Mouse (Mus musculus): ENCODE data around the gene Gm11627. TPM values are rescaled to one million over a fixed set of nuclear protein-coding genes. Genes with fewer than 3 reads are reported as not detected.

Gene Gm11627
- total RNA-seq, 2 experiments from 2014 or later: not detected

DNA sequence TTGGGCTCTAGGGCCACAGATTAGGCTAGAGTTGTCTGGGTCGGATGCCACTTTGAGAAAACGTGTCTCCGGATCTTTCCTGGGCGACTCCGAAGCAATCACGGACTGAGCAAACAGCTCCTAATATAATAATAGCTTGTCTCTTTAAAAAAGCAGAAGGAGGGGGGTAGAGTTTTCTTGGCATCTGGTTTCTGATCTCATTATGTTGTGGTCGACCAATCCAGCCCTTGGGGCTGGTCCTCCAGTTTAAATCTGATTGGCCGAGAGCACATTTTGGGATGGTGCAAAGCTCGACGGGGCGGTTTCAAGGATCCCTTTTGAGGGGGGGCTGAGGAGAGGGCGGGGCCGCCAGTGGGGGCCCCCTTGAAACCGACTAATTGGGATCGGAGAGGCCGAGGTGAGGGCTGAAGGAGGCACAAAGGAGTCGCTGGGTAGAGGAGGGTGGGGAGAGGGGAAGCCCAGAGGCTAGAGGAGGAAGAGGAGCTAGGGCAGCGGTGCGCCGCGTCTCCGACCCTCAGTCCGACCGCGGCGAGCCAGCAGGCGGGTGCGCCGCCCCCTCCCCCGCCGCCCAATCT is 24.8 kb upstream of the Gm11627 start, which contains the start of gene Fzd2:
Fzd2 (plus strand) TSS at position 387 of the 575 bp plus-strand sequence.
- ATAC-seq (replicated peaks; ENCODE audit: low FRiP score, low TSS enrichment, poor library complexity, severe bottlenecking): 0 out of 2 replicates have a peak, but pooled peaks have one; percentile 24

DNA sequence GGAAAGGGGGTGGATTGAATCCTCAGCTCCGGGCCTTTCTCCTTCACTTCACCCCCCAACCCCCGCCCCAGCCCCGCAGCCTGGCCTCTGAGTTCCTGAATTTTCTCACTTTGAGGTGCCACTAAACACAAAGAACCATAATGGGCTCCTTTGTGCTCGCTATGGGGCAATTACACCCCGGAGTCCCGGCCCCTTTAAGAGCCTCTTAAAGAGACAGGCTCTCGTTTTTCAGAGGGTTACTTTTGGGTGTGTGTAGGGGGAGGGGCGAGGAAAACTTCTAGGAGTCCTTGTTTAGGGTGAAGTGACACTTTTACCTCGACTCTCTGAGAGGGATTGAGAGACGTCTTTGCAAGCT is 24.2 kb upstream of the Gm11627 start:
- no peak for ATAC-seq (replicated peaks; ENCODE audit: low FRiP score, low TSS enrichment, poor library complexity, severe bottlenecking)

DNA sequence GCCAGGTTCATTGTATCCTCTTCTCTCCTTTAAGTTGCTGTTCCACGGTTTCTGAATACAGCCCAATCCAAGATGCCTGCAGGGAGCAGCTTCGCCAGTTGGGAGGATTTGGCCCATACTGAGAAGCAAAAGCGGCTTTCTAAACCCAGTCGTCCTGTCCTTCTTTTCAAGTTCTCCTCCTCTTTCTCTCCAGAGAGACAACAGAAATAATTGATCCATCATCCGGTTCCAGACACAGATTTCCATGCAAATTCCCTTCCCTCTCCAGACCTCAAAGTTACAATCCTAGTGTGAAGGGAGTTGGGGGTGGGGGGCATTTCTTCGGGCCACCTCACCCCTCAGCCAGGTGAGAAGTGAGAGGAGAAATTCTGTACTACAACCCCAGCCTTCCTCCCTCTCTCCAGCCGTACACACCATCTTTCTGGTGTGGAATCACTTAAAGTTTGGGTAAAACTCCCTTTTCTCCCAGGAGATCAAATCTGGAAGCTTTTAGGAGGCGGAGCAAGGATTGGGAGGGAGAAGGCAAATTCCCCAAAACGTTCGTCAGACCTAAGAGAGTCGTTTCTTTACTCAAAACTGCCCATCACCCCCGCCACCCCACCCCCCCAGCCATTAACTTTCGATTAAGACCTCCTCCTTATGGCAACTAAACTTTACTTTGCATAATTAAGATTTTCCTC is 23.7 kb upstream of the Gm11627 start:
- ATAC-seq (replicated peaks; ENCODE audit: low FRiP score, low TSS enrichment, poor library complexity, severe bottlenecking): no peak

DNA sequence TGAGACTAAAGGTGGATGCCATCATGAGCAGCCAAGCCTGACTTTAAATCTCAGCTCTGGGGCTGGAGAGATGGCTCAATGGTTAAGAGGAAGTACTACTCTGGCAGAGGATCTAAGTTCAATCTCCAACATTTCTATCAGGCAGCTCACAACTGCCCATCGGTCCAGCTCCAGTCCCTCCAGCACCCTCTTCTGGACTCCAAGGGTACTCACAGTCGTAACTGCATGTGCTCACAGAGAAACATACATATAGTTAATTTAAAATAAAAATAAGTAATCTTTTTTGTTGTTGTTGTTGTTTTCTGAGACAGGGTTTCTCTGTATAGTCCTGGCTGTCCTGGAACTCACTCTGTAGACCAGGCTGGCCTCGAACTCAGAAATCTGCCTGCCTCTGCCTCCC is 20.7 kb upstream of the Gm11627 start:
- no peak for ATAC-seq (replicated peaks; ENCODE audit: low FRiP score, low TSS enrichment, poor library complexity, severe bottlenecking)

DNA sequence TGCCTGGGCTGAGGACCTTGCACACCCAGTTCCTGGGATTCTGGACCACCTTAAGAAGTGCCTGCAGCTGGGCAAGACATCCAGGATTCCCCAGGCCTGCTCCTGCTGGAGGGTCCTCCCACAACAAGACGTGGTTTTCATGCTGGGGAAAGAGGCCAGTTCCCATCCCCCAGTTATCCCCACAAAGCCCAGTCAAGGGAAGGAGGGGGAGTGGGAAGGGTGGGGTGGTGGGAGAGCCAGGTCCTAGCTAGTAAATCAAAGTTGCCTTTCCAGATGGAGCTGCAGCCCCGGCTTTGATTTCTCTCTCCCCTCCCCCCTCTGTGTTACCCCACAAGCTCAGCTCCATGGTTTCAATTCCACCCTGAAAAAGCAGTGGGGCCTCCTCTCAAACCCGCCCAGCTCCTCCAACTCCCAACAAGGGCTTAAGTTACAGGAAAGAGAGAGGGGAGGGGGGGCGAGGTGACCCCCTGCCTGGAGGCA is 16.1 kb upstream of the Gm11627 start:
- ATAC-seq (replicated peaks; ENCODE audit: low FRiP score, low TSS enrichment, poor library complexity, severe bottlenecking): no peak

DNA sequence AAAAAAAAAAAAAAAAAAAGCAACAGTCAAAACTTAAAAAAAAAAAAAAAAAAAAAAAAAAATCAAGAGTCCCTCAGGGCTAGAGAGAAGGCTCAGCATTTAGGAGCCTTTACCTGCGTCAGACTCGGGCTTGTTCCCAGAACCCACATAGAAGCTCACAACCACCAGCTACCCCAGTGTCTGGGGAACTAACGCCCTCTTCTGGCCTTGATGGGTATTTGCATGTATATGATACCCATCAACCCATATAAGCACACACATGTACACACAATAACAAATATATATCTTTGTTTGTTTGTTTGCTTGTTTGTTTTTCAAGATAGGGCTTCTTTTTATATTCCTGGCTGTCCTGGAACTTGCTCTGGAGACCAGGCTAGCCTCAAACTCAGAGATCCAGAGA is 8.3 kb upstream of the Gm11627 start:
- ATAC-seq (replicated peaks; ENCODE audit: low FRiP score, low TSS enrichment, poor library complexity, severe bottlenecking): no peak

DNA sequence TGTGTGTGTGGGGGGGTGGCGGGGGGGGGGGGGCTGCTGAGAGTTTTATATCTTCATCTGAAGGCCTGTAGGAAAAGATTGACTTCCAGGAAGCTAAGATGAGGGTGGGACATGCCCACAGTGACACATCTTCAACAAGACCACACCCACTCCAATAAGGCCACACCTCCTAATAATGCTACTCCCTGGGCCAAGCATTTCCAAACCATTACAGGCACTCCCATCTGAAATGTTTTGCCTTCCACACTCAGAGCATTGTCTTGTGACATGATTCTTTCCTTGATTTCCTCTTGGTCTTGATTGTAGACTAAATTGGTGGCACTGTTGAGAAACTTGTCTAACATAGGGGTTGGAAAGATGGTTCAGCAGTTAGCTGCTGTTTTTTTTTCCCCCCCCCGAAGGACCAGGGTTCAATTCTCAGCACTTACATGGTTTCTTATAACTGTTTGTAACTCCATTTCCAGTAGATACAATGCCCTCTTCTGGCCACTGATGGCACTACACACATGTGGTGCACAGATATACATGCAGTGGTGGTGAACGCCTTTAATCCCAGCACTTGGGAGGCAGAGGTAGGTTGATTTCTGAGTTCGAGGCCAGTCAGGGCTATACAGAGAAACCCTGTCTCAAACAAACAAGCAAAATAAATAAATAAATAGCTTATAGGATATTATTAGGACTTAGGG is 7.3 kb upstream of the Gm11627 start:
- ATAC-seq (replicated peaks; ENCODE audit: low FRiP score, low TSS enrichment, poor library complexity, severe bottlenecking): no peak

DNA sequence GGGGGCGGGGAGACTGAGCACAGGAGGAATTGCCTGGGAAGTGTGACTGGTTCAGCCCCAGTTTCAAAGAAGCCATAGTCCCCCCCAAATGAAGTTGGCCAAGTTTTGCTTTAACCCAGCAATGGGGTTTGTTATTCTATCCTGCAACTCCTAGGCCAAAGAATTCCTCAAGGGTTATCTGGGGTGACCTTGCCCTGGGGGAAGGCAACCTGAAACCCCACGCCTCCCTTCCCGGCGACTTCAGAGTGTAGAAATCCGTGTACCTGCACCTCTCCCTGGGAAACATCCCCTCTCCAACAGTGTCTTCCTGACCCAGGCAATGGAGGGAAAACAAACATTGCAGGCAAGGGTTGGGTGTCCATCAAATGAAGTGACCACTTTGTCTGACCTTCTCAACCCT is 3.5 kb upstream of the Gm11627 start:
- ATAC-seq (replicated peaks; ENCODE audit: low FRiP score, low TSS enrichment, poor library complexity, severe bottlenecking): no peak

DNA sequence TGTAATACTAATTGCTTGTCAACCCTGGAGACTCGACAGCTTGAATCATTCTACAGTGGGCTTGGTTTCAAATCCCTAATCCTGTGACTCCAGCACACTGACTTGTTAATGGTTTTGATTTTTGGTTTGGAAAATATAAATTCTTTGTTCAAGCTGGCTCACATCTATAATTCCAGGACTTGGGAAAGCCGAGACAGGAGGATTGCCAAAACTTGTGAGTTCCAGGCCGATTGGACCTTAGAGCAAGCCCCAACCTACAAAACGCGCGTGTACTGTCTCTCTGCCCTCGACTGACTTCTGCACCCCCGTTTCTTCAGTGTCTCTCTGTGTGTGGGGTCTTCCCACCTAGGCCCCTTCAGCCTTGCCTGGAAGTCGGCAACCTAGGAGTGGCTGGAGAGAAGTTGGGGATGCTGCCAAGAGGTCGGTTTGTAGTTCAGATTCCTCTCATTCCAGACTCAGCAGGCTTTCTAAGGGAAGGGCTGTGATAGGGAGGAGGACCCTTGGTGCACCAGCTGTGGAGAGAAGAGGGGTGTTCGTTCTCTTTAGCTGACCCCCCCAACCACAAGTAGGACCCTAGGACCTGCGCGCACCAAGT is 2.9 kb upstream of the Gm11627 start:
- no peak for ATAC-seq (replicated peaks; ENCODE audit: low FRiP score, low TSS enrichment, poor library complexity, severe bottlenecking)

DNA sequence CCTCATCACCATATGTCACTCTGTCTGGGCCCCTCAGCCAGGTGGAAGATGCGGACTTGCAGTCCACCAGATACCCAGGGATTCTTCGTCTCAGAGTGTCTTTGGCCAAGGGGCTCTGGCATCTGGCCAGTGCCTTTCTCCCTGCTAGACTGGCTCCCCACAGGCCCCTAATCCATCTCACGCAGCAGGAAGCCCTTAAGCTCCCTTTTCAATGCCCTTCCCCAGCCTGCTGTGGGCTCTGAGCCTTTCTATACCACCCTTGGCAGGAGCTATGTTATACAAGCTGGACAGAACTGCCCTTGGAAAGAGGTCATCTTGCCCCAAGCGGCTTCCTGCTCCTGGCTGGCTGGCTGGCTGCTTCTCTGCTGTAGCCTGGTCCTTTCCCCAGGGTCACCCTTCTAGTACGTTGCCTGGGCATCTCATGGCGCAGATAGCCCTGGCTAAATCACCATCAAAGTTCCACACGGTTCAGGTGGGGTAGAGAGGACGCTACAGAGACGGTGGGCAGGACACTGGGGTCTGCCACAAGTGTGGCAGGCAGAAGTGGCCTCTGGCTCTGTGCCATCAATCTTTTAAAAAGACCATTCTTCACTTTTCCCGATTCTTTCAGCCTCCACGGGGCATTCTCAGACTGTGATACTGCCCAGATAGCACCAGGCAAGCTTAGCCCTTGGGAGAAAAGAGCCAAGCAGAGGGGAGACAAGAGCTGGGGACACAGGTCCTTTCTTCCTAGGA is 2.2 kb upstream of the Gm11627 start:
- ATAC-seq (replicated peaks; ENCODE audit: low FRiP score, low TSS enrichment, poor library complexity, severe bottlenecking): no peak

DNA sequence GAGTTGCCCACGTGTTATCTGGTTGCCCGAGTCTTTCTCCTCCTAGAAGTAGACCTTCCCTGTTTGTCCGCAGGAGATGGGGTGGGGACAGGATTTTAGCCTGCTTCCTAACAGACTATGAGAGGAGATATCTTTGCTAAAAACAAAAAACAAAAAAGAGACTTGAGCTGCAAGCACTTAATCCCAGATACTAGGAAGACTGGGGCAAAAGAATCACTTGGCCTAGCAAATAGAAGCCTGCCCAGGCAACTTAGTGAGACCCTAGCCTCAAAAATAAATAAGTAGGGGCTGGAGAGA is 721 bp upstream of the Gm11627 start:
- no peak for ATAC-seq (replicated peaks; ENCODE audit: low FRiP score, low TSS enrichment, poor library complexity, severe bottlenecking)

DNA sequence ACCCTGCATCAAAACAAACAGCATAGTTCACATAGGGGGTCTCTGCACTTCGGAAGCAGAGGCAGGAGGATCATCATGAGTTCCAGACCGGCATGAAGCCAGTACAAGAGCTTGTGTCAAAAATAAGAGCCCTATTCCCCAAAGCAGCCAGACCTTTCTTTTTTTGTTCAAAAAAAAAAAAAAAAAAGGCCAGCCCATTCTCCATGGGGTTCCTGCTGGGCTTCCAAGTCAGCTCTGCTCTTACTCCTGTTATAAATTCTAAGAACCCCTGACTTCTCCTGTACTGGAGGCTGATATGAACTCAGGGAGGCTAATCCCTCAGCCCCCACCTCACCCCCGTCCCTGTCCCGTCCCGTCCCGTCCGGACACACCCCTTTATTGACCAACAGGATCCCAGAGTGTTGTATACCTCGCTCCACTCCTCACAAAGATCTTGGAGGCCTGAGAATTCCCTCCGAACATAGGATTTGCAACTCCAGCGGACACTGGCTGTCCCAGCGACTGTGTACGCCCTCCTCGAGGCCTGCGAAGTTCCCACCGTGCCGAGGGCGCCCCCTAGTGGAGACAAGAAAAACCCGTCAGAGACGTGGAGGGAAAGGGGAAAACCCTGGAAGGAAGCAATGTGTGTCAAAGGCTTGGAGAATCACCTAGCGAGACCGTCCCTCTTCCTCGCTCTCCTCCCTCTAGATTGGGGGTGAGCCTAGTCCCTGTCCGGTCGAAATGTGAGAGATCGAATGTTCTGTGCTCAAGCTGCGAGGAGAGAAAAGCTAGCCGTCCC is 731 bp downstream of the Gm11627 start:
- ATAC-seq (replicated peaks; ENCODE audit: low FRiP score, low TSS enrichment, poor library complexity, severe bottlenecking): peak; percentile 89

DNA sequence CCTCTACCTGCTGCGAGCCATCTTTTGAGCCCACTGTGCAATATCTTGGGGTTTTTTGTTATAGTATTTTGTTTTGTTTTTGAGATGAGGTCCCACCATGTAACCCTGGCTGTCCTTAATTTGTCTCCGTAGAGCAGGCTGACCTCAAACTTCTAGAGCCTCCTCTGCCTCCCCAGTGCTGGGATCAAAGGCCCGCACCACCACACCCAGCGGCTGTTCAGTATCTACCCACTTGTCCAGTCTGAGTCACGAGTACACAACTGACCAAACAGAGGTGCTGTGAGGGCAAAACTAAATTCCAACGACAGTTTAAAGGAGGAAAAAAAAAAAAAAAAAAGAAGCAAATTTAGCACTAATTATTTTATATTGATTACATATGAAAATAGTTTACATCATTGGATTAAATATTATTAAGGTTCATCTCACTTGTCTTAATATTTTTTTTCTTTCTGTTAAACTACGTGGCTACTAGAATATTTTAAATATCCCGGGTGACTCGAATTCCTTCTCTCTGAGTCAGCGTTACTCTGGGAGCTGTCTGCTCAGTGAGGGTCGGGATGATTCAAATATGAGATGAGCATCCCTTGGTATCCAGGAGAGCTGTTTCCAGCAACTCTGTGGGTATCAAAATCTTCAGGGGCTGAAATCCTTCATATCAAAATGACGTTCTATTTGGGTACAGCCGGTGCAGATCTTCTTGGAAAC is 3.1 kb downstream of the Gm11627 start:
- no peak for ATAC-seq (replicated peaks; ENCODE audit: low FRiP score, low TSS enrichment, poor library complexity, severe bottlenecking)

DNA sequence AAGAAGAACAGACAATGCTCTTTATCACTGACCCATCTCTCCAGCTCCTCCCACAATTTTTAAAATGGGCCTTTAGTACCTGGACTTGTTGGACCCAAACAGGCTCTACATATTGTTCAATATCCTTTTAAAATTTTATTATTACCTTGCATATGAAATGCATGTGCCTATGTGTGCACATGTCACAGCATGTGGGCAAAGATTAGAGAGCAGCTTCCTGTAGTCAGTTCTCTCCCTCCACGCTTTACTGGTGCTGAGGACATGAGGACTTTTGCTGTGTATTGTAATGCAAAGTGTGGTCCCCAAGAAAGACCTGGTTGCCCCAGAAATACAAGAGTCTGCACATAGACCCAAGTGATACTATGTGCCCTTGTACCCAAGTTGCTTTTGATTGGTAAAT is 4.2 kb downstream of the Gm11627 start:
- ATAC-seq (replicated peaks; ENCODE audit: low FRiP score, low TSS enrichment, poor library complexity, severe bottlenecking): no peak

DNA sequence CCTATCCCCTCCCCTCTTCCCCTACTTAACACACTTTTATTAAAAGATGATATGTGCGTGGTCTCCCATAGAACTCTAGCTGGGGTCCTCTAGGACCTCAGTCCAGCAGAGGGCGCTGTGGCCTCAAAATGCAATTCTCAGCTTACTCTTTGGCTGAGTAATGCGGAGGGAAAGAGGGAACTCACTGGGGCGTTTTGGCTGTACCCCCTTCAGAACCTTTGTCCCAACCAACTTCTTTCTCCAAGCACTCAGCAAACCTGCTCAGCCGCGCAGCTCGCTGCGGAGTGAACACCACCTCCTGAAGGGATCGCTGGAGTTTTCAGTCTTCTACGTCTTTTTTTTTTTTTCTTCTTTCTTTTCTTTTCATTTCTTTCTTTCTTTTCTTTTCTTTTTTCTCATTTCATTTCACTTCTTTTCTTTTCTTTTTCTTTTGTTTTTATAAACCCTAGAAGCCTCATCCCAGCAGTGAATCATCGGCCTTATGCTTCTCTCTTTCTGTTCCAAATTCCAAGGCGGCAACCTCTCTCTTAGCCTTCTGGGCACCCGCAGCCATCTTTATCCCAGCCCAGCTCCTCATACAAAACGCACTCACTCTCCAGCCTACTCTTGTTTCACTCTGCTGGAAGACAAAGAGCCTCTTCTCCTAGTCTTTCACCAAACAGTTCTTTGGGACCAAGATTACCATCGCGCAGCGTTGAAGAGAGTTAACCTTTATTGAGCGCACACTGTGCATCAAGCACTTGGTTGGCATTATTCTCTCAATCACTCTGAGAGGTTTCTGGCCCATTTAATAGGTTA is 6.2 kb downstream of the Gm11627 start:
- peak; percentile 82 for ATAC-seq (replicated peaks; ENCODE audit: low FRiP score, low TSS enrichment, poor library complexity, severe bottlenecking)

DNA sequence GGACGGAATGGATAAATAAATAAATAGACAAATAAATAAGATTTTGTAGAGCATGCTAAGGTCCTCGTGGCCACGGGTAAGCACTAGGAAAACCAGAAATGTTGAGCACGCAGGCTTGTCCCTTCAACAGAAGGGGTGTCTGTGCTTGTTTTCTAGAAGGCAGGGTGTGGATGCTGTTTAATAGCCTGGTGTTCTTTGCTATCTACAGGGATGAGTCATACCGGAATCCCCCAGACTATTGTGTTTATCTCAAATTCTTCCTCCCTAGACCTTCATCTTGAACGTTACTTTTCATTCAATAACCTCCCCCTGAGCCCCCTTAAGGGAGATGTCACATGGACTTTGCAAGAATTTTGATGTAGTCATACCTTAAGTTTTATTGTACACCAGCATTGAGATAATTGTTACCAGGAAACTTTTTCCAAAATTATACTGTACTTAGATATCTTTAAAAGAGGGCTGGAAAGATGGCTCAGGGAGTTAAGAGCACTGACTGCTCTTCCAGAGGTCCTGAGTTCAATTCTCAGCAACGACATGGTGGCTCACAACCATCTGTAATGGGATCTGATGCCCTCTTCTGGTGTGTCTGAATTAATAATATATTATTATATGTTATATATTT is 10.4 kb downstream of the Gm11627 start:
- no peak for ATAC-seq (replicated peaks; ENCODE audit: low FRiP score, low TSS enrichment, poor library complexity, severe bottlenecking)

DNA sequence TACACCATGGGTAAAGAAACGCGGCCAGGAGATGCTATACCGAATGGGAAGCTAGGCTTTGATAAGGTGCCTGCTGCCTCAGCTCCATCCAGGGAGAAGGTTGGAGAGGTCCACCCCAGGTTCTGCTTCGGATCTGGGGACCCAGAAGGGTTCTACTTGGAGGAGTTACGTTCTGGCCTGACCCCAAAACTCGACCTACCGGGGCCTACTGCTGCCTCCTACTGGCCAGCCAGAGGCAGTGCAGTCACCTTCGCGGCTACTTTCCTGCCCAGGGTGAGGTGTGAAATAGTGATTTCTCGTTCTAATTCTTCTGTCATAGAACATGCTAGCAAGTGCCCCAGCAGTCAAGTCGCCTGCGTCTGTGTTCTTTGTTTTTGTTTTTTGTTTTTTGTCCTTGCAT is 11.1 kb downstream of the Gm11627 start:
- no peak for ATAC-seq (replicated peaks; ENCODE audit: low FRiP score, low TSS enrichment, poor library complexity, severe bottlenecking)

DNA sequence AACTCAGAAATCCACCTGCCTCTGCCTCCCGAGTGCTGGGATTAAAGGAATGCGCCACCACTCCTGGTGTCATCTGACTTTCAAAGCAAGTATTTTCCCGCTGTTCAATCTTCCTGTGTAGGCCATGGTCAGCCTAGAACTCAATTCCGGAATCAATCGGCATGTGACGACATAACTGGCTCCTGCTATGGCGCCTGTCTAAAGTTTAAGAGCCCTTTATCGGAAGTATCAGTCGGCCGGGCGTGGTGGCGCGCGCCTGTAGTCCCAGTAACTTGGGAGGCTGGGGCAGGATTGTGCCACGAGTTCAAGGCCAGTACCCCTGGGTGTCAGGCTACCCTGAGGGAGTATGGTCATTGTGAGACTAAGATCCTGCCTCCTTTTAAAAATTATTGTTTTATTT is 11.5 kb downstream of the Gm11627 start:
- ATAC-seq (replicated peaks; ENCODE audit: low FRiP score, low TSS enrichment, poor library complexity, severe bottlenecking): no peak
